In genomic region chr9:71269711-71270110, GRCm38 (mm10) we compare ENCODE assay signal across 15 mouse cellular contexts.
"Had no signal": no experiment of that assay in that cellular context is flagged by ENCODE, and none has a peak within 500 bp of the region (broad histone marks: within the 10 kb centered on the region; RNA-seq: fewer than 3 reads in every experiment).

No protein-coding gene starts in this region.

- H3K4me2 ChIP-seq: kidney, embryonic 15.5 days; limb, embryonic 15.5 days; liver, embryonic 12.5 days; lung, embryonic 15.5 days; midbrain, embryonic 11.5 days; midbrain, embryonic 15.5 days; neural tube, embryonic 12.5 days; stomach, embryonic 15.5 days had no signal

- H3K9me3 ChIP-seq: kidney, embryonic 15.5 days; limb, embryonic 15.5 days; liver, embryonic 12.5 days; lung, embryonic 15.5 days; midbrain, embryonic 15.5 days; neural tube, embryonic 12.5 days; stomach, embryonic 15.5 days had no signal

- H3K27me3 ChIP-seq: kidney, embryonic 15.5 days; liver, embryonic 12.5 days; midbrain, embryonic 15.5 days; neural tube, embryonic 12.5 days; stomach, embryonic 15.5 days had no signal

- H3K9ac ChIP-seq: kidney, embryonic 15.5 days; limb, embryonic 15.5 days; liver, embryonic 12.5 days; lung, embryonic 15.5 days; midbrain, embryonic 15.5 days; neural tube, embryonic 12.5 days; stomach, embryonic 15.5 days had no signal

- H3K4me3 ChIP-seq: kidney, embryonic 15.5 days; left cerebral cortex, adult 2 months; limb, embryonic 15.5 days; liver, embryonic 12.5 days; lung, embryonic 15.5 days; megakaryocyte, embryonic 14.5 days; midbrain, embryonic 15.5 days; neural tube, embryonic 12.5 days; stomach, embryonic 15.5 days had no signal

- DNase-seq: kidney, adult 18-20 months; kidney, postnatal 25 days; right cerebral cortex, postnatal 4 days; spleen, adult 18-20 months; thymus, postnatal 14 days had no signal

- H3K4me1 ChIP-seq: kidney, embryonic 15.5 days; limb, embryonic 15.5 days; liver, embryonic 12.5 days; lung, embryonic 15.5 days; megakaryocyte, embryonic 14.5 days; midbrain, embryonic 15.5 days; neural tube, embryonic 12.5 days; stomach, embryonic 15.5 days had no signal

- H3K36me3 ChIP-seq: limb, embryonic 15.5 days; liver, embryonic 12.5 days; lung, embryonic 15.5 days; midbrain, embryonic 15.5 days; neural tube, embryonic 12.5 days; stomach, embryonic 15.5 days had no signal

- ATAC-seq: liver, embryonic 12.5 days; midbrain, embryonic 15.5 days had no signal

- H3K27ac ChIP-seq: kidney, embryonic 15.5 days; left cerebral cortex, adult 2 months; limb, embryonic 15.5 days; liver, embryonic 12.5 days; lung, embryonic 15.5 days; midbrain, embryonic 15.5 days; neural tube, embryonic 12.5 days had no signal
